Mouse (Mus musculus) Muller cell, postnatal 12 days (primary cell): ENCODE data around the gene D330045A20Rik.
"Not testable (repeated sequence)": the region's sequence is repeated elsewhere in the genome, so short reads cannot be mapped to it uniquely, and the experiment has no call there.

Experiments
- DNase-seq: peaks from one replicate; pipeline ENCODE4 v3.0.0-alpha.2; 2015; ENCODE audit errors: inconsistent ontology term

Gene D330045A20Rik

DNA sequence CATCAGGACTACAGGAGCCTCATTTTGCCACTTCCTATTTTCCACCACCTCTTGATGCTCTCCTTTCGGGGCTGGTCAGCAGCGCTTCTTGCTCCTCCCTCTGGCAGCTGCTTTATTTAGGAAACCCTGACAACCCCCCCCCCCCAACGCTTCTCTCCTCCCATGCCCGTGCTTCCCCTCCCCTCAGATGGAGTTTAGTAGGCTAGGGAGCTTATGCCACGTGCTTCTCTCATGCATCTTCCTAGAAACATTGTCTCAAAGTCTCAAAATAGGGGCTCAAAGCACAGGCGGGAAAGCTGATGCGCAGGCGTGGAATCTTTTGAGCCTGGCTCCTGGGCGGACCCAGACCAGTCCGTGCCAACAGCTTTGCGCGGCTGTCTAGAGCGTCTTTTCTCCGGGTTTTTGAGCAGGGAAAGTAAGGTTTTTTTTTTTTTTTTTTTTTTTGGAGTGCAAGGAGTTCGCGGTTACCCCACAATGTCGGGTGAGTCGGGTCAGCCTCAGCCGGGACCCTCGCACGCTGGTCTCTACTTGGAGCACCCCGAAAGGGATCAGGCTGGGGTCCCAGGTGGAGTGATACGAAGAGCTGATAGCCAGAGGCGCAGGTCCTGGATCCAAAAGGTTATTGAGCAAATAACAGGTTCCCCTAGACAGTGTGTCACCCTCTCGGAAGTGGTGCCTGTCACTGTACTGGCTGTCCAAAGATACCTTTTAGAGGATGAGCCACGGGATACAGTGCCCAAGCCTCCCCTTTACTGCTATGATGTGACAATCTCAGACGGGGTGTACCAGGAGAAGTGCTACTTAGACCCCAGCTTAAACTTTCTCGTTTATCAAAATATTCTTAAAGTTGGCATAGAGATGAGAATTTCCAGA is at the start of gene D330045A20Rik:
Gene D330045A20Rik (plus strand): TSS at position 346 of the 873 bp plus-strand sequence.
- peak; percentile 47 for DNase-seq

DNA sequence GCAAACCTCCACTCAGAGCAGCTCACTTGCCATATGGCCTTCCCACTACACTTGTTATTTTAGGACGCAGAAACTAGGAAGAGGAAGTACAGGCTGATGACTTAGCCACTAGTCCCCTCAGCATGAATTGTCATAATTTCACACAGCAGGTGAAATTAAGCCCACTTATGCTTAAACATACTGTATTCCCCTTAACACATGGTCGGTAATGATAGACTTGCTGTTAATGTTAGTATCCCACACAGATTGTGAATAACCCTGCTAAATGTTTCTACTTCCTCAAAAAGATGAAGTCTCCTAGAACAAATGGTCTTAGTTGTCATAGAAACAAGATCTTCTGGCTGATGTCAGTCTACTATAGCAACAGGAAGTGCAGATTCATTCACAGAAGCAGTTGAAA is 47.6 kb upstream of the D330045A20Rik start:
- no peak for DNase-seq

DNA sequence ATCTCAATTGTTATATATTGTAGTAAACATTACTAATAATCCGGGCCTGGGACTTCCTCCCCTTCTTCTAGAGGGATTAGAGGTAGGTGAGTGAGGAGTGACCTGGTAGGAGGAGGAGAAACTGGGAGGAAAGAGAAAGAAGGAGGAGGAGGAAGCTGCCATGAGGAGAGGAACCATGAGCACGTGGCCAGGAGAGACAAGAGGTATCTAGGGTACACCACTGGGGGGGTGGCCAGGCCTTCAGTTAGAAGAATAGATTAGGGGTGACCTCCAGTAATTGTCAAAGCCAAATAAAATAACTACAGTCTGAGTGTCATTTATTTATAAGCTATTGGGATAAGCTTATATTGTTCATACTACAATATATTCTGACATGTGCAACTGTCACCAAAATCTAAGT is 45.0 kb upstream of the D330045A20Rik start:
- no peak for DNase-seq

DNA sequence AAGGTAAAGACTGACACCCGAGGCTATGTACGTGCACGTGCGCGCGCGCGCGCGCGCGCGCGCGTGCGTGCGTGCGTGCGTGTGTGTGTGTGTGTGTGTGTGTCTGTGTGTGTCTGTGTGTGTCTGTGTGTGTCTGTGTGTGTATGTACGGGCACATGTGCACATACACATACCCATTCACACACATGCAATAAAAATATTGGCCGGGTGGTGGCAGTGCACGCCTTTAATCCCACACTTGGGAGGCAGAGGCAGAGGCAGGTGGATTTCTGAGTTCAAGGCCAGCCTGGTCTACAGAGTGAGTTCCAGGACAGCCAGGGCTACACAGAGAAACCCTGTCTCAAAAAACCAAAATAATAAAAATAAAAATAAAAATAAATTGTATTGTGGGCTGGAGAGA is 39.1 kb upstream of the D330045A20Rik start:
- DNase-seq = not testable (repeated sequence)

DNA sequence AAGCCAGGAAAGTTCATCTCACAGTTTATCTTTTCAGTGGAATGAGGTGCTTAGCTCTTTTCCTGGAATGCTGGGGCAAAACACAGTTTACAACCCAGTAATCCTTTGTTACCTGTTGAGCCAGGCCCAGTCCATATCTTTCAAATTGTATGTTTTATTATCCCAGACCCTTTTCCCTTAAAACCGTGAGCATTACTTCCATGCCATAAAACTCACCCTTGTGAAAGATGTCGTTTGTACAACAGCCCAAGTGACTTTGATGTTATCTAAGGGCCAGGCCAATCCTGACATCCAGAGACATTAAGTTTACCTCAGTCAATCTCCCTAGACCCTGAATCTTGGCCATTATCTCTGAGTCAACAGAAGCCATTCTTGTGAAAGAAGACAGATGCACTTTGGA is 23.4 kb upstream of the D330045A20Rik start:
- DNase-seq = no peak

DNA sequence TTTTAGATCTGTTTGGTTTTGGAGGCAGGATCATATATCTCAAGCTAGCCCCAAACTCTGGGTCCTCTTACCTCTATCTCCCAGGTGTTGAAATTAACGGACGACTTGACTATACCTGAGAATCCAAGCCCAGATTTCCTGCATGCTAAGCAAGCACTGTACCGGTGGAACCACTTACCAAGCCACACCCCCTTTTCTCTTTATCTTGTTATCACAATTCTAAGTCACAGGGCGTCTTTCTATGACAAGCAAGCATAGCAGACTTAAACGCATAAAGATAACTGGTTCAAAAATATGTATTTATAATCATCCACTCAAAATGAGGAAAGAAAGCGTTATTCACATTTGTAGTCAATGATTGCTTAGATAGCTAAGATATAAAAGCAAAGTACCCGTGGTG is 1.9 kb downstream of the D330045A20Rik start:
- DNase-seq = no peak

DNA sequence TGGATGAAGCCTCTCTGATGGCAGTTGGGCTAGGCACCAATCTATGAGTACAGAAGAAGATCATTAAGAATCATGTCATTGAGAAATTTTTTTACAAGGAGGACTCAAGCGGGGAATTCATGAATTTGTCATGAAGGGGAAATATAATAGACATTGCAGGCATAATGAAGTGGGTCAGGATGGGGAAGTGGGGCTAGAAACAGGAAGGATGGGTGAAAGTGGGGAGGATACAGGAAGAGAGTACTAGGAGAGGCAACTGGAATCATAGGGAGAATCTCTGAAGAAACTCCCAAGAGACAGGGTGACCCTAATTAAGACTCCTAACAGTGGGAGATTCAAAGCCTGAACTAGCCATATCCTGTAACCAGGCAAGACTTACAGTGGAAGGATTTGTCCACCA is 4.8 kb downstream of the D330045A20Rik start:
- DNase-seq = no peak

DNA sequence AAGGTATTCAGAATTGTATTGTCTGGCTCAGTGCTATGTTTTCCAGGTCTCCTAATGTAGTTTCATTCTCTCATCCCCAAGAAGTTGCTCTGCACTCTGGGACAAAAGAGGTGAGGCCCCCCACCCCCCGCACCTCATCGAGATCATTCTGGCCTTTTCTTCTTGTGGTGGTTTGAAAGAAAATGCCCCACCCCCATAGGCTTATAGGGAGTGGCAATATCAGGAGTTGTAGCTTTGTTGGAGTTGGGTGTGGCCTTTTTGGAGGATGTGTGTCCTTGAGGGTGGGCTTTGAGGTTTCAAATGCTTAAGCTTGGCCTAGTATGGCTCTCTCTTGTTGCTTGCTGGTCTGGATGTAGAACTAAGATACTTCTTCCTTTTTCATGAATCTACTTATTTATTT is 36.0 kb downstream of the D330045A20Rik start:
- DNase-seq = no peak

DNA sequence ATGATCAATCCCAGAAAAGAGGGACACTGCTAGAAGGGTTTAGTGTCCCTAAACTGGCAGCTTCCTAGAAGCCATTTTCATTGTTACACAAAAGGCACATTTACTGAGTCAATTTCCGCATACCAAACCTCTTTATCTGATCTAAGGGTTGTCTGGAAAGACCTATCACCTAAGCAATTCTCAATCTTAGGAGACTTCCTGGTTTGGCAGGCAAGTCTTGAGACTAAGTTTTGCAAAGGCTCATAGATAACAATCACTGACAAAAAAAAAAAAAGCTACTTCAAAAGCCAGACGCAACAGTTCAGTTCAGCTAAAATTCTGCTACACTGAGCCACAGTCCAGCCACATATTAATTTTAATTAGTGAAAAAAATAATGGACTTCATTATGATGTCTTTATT is 39.1 kb downstream of the D330045A20Rik start:
- DNase-seq = no peak

DNA sequence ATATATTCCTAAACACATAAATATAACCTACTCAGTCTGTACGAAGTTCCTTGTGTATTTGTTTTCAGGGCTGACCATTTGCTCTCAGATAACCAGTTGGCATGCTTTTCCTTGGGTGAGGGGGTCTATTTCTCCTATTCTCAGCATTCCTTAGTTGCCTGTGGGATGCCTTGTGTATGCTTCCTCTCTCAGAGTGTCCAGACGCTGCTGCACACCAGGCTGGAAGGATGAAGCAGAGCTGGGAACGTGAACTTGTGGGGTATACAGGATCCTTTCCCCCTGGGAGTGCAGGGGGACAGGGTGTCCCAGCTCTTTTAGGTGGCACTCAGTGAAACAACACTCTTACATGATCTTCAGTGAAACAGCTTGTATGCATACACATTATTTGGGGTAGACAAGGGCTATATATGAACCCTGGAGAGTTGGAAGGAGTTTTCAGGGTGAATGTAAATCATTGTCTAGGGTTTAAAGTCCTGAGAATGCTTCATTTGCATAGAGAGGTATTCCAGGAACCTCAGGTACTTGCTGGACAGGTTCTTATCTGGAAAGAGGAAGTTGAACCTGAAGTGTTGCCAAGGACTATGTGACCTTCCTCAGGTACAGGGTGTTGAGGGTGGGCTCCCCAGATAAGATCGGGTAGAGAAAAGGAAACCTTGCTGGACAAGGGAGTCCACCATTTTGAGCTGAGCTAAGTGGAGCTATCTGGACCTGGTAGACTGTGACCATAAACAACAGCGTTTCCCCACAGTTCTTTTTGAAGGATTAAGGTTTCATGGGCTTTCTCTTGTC is 44.3 kb downstream of the D330045A20Rik start:
- no peak for DNase-seq

DNA sequence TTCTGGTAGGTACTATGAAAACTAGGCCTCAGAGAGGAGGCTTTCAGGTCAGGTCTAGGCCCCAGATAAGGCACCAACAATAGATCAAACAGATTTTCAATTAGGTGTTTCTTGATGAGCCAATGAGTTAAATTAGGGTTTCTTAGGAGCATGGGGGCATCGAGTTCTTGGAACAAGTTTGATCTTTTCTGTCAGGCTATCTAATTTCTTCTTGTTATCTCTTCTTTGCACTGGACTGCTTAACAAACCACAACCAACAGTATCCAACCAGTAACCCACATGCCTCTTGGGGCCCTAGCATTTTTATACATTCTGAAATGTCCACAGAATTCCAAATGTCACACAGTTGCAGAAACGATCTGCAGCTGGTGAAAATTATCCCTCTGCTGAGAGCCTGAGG is 45.6 kb downstream of the D330045A20Rik start:
- no peak for DNase-seq

DNA sequence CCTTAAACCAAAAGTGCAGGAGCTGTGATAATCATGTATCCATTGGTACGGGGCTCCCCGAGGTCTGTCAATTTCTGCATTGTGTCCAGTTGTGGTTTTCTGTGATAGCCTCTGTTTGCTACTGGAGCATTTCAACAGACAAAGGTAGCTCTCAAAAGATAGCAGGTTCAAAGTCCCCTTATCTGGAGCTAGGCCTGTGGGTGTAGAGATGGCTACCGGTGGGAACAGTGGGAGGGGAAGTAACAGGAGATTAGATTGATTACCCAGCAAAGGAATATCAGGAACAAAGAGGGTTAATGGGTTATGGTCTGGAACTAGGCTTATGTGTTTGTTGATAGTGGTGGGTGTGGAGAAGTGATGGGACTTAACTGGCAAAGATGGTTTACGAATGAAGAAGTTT is 46.8 kb downstream of the D330045A20Rik start:
- no peak for DNase-seq

DNA sequence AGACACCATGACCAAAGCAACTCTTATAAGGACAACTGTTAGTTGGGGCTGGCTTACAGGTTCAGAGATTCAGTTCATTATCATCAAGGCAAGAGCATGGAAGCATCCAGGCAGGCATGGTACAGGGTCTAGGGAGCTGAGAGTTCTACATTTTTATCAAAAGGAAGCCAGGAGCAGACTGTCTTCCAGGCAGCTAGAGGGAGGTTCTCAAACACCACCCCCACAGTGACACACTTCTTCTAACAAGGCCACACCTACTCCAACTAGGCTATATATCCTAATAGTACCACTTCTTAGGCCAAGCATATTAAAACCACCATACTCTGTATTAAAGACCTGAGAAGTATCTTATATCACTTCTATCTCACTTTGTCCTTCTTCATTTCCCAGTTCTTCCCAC is 49.5 kb downstream of the D330045A20Rik start:
- no peak for DNase-seq

DNA sequence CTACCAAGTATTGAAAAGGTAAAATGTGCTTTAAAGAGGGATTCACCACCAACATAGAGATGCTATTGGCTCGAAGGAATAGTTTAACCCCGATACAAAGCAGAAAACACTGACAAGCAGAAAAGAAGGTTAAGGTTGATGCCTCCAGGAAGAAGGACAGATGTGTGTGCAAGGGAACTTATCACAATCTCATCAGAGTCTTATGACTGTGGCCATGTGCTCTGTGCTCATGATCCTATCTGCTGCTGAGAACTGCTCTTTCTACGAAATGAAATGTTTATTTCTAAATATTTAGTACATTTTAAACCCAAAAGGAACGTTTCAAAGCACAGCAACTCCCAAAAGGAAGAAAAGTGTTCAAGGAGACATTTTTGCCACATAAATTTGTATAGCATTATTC is 52.1 kb downstream of the D330045A20Rik start:
- no peak for DNase-seq

DNA sequence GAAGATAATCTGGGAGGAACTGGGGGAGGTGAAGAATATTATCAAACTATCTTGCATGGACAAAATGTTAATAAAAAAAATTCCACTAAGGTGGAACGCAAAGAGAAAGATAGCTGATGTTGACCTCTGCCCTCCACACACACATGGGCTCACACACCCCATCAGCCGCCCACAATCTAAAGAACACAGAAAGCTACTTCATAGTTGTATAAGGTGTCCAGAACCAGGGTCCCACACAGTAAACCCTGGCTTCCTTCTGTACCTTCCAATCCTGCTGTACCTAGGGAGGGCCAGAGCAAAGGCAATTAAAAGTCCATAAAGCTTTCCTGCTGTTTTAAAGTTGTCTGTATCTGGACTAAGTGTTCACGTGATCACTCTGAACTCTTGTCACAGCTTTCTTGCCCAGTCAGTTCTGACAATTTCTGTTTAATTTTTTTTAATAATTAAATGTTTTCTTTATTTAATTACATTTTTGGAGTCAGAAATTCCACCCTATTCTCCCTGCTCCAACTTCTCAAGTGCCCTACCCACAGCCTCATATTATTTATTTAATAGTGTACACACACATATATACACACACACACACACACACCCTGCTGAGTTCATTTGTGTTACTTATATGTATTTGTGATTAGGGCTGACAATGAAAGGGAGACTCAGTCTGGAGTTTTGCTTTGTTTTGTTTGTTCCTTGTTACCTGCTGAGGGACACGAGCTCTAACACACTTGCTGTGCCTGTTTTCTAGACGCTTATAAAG is 57.7 kb downstream of the D330045A20Rik start:
- no peak for DNase-seq

DNA sequence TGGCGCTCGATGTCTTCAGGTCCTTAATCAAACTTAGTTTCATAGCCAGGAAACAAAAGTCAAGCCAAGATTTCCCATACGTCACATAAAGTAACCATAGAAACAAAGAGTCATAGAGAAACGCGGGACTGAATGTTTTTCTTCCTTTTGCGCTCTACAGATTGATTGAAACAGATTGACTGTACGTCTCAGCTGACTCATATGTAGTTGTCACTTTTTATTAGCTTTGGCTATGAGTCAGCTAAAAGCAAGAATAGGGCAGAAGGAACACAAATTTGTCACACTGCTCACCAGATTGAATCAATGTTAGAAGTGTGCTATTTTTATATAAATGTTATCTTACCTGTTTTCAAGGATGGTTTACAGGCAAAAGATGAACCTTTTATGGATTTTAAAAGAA is 63.6 kb downstream of the D330045A20Rik start:
- no peak for DNase-seq

DNA sequence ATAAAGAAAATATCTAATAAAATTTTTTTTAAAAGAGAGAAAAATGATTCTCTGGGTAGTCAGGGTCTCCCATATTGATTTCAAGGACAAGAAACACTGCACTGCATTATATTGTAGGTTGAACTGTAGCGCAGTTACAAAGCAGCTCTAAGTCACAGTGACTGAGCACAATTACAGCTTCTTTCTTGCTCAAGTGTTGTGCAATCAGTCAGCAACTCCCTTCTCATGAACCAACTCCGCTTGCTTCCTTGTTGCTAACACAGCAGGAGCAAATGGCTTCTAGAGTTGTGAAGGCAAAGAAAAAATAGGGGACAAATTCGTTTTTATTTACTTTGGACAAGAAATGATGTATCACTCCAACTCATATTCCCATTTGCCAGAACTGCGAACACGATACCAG is 70.3 kb downstream of the D330045A20Rik start:
- no peak for DNase-seq

DNA sequence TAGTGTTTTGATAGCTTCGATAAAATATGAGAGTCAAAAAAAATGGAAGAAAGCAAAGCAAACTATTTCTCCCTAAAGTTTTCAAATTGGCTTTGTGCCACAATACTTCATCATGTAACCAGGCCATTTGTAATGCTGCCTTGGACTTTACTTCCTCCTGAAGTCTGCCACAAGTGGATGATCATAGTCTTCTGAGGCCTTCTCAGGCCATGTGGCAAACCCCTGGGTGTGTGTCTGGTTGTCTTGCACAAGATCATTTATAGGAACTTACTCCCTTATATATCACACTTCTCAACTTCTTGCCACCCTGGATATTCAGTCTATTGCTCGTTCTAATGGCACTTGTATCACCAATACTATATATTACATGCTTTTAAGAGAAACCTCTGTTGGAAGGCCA is 71.9 kb downstream of the D330045A20Rik start:
- DNase-seq = no peak

DNA sequence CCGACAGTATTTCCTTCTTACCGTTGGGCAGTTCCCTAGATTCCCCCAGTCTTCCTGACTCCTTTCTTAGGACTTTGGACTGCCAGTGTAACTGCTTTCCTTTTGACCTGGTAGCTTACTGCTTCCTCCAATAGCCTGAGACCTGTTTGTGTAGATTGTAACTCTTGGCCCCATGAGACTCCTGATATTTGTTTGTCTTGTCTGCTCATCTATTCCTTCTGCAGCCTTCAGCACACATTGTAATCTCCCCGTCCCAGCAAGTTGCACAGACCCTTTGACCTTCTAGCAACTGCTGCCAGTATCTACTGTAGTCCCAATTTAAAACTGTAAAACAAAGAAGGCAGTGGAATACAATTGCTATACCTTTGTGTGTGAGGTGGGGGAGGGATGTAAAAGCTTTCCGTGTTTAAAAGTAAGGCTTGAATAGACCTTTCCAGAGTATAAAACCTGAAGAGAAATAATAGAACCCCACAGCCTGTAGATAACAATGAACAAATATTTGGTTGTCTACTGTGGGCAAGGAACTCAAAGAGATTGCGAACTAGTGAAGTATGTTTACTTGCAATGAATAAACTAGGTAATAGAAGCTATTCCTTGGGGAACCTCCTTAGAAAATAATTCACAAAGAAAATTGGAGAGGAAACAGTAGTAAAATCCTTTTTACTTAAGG is 82.2 kb downstream of the D330045A20Rik start:
- DNase-seq = no peak

DNA sequence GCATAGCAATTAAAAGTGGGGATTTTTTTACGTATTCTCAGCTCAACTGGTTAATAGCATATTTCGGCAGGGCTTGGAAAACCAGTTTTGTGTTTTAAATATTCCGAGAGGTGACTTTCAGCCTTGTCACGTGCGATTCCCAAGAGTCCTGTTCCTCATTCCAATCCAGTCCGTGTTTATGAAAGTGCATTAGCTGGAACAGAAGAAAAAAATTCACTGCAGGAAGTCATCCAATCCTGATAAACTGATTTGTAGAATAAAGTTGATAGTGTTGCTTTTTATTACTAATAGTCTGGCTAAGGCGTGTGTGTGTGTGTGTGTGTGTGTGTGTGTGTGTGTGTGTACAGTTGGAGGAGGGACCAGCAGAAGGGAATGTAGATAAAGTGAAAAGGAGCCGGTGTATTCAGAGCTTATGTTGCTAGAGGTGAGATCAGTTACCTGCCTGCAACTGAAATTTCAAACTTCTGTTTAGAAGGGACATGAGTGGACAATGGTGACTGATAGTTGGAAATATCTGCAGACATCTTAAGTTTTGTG is 82.8 kb downstream of the D330045A20Rik start, which contains the start of gene Rnf128:
Gene Rnf128 (plus strand): TSS at position 392 of the 537 bp plus-strand sequence.
- no peak for DNase-seq

DNA sequence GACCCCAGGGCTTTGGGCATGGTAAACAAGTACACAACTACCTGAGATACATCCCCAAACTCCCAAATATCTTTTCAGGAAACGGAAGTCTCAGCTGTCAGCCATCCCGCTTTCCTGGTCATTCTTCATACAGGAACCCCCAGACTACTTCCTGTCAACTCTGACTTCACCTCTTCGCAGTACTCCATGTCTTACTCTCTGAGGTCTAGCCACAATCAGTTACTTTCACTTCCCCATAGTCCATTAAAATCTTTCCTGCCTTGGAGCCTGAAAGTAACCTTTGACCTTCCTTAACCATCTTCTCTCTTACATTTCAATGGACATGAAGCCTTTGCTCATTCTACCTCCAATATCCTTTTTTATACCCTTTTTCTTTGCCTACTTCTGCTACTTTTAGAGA is 89.9 kb downstream of the D330045A20Rik start:
- no peak for DNase-seq
